Mouse (Mus musculus) hindbrain, embryonic 15.5 days (tissue): Measurements from ENCODE around the gene Zfp444. TPM values are rescaled to one million over a fixed set of nuclear protein-coding genes. Genes with fewer than 3 reads are reported as not detected.

Experiments
- ATAC-seq: fragments of 200-750 bp; cut with Nextera tagmentation; 2 replicates; pipeline ENCODE4 v1.8.0; 2017; ENCODE audit warnings: low read depth, moderate number of reproducible peaks, moderate TSS enrichment; ENCODE audit not compliant: low FRiP score
- H3K27ac ChIP-seq: fragments of 300-500 bp; sonication (generic); replicated peaks from 2 replicates; pipeline ENCODE4 v1.5.1; 2015; ENCODE audit warnings: mild to moderate bottlenecking, inconsistent platforms
- H3K27me3 ChIP-seq: fragments of 300-500 bp; sonication (generic); 2 replicates; pipeline ENCODE4 v1.6.1; 2015; ENCODE audit warnings: control low read depth, inconsistent platforms
- H3K36me3 ChIP-seq: fragments of 300-500 bp; sonication (generic); 2 replicates; pipeline ENCODE4 v1.6.1; 2015; ENCODE audit warnings: control low read depth, inconsistent platforms
- H3K4me1 ChIP-seq: fragments of 300-500 bp; sonication (generic); replicated peaks from 2 replicates; pipeline ENCODE4 v1.6.1; 2015; ENCODE audit warnings: control low read depth, inconsistent platforms
- H3K4me2 ChIP-seq: fragments of 300-500 bp; sonication (generic); 2 replicates; pipeline ENCODE4 v1.6.1; 2015; ENCODE audit warnings: moderate library complexity, mild to moderate bottlenecking, inconsistent platforms
- H3K4me3 ChIP-seq: fragments of 300-500 bp; sonication (generic); 2 replicates; pipeline ENCODE4 v1.5.1; 2015; ENCODE audit warnings: mild to moderate bottlenecking, inconsistent platforms
- H3K9ac ChIP-seq: fragments of 300-500 bp; sonication (generic); 2 replicates; pipeline ENCODE4 v1.6.1; 2015; ENCODE audit warnings: inconsistent platforms
- H3K9me3 ChIP-seq: fragments of 300-500 bp; sonication (generic); 2 replicates; pipeline ENCODE4 v1.6.1; 2016; ENCODE audit warnings: control low read depth, inconsistent platforms
- WGBS: fragments of 180-500 bp; shearing (Covaris S2); methylation state at CpG from one replicate; pipeline ENCODE4 v1.1.7; 2015; 5-methylcytosine and 5-hydroxymethylcytosine counted together
- polyA plus RNA-seq: library from polyadenylated mRNA; unstranded; fragments of >200 nt; fragmentation: Nextera tagmentation; extraction: Ambion mirVana; gene quantifications from 2 replicates; pipeline ENCODE4 v1.2.1, GENCODE M21; 2015

Zfp444 gene
- 87.8 and 90.1 TPM in 2 replicates for polyA plus RNA-seq

DNA sequence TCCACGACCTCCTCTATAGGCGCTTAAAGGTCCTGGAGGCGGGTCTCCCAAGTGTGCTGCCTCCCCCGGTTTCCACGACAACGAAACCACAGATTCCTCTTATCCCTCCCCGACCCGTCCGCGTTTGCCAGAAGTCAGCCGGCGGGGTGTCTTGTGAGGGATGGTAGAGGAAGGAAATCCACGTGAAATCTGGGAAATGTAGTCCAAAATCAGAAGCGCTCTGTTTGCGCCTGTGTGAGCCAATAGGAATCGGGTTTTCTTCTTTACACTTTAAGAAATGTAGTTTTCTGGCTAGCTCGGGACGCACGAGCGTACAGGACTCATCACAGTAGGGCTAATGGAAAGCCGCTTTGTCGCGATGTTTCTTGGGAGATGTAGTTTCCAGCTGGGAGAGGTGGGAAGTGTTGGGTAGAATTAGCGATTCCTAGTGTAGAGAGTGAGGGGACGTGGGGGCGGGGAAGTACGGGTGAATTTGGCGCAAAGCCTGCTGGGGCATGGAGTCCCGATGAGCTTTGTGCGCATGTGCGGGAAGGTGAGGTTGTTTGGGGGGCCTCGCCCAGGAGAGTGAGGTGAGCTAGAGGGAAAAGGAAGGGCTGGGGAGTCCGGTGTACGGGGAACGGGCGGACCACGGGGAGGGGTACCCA, at the start of gene Zfp444:
Gene Zfp444 (plus strand): TSS at position 221 of the 644 bp plus-strand sequence.
- no peaks in the 10 kb centered on the region for H3K9me3 ChIP-seq
- H3K9ac ChIP-seq: peak within 1 kb of the TSS; percentile 73
- peak within 1 kb of the TSS; percentile 92 for H3K27ac ChIP-seq
- H3K4me3 ChIP-seq: peak within 1 kb of the TSS; percentile 83
- peaks cover 4% of the 10 kb centered on the region; the same call in 1 of the 2 replicates for H3K36me3 ChIP-seq
- peak within 1 kb of the TSS; percentile 76 for H3K4me2 ChIP-seq
- no peaks in the 10 kb centered on the region for H3K27me3 ChIP-seq
- WGBS: under 1% methylated on average over 37 of the region's 37 CpGs
- peaks cover 16% of the 10 kb centered on the region for H3K4me1 ChIP-seq
- ATAC-seq: peak; percentile 97

DNA sequence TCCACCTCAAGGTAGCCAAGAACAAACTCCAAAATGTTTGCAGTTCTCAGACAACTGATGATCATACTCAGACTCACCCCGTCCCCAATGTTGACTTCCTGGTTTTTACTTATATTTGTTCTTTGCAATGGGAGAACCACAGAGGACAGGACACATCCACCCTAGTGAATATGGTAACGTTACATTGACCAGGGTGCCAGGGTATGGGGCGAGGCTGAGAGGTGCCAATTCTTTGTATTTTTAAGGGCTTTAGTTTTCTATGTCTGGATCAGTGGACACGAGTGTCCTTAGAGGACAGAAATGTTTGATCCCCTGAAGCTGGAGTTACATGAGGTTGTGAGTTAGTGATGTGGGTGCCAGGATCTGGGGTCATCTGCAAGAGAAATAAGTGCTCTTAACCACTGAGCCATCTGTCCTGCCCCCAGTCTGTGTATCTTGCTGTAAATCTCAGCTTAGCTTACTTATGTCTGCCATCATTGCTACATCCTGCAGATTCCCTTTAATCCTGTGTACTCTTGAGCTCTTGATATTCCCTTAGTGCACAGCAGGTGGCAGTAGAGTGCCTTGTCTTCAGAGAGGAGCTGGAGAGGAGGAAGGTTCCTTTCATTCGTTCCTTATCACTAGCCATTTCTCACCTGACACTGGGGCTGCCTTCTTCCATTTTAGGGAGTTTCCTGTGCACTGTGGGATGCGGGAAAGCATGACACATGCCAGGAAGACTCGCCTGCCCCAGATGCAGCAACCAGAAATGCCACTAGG, 45.2 kb upstream of the Zfp444 start:
- 39% methylated on average over 7 of the region's 7 CpGs for WGBS
- no peak overlapping the region; the same call in 1 of the 2 replicates for H3K27ac ChIP-seq
- no peak overlapping the region for H3K4me2 ChIP-seq
- H3K27me3 ChIP-seq: no peaks in the 10 kb centered on the region
- peak; percentile 73 for ATAC-seq
- peaks cover 6% of the 10 kb centered on the region for H3K36me3 ChIP-seq
- 0 out of 2 replicates have a peak, but pooled peaks cover 2% of the 10 kb centered on the region for H3K4me1 ChIP-seq
- H3K4me3 ChIP-seq: no peak overlapping the region
- no peak overlapping the region for H3K9ac ChIP-seq
- no peaks in the 10 kb centered on the region for H3K9me3 ChIP-seq

DNA sequence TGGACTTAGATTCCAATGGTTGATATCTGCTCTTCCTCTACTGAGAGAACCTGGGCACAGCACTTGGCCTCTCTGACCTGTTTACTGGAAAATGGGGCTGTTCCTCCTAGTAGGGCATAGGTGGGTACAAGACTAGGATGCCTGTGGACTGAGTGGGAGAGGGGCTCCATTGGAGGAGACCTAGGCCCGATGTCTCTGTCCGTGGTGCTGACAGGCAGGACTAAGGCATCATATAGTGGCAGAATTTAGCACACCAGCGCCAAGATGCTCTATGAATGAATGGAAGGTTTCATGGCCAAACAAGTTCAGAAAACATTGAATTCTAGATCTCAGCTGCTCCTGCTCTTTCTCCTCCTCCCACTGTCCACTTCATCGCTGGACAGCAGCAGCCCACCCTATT, 41.7 kb upstream of the Zfp444 start:
- WGBS: 59% methylated on average over 4 of the region's 4 CpGs
- H3K9ac ChIP-seq: no peak overlapping the region
- H3K27me3 ChIP-seq: no peaks in the 10 kb centered on the region
- no peak overlapping the region for H3K4me3 ChIP-seq
- H3K9me3 ChIP-seq: peaks cover 5% of the 10 kb centered on the region; the same call in 1 of the 2 replicates
- peaks cover 33% of the 10 kb centered on the region for H3K36me3 ChIP-seq
- no peak for ATAC-seq
- 0 out of 2 replicates have a peak, but pooled peaks cover 2% of the 10 kb centered on the region for H3K4me1 ChIP-seq
- no peak overlapping the region for H3K27ac ChIP-seq
- no peak overlapping the region for H3K4me2 ChIP-seq

DNA sequence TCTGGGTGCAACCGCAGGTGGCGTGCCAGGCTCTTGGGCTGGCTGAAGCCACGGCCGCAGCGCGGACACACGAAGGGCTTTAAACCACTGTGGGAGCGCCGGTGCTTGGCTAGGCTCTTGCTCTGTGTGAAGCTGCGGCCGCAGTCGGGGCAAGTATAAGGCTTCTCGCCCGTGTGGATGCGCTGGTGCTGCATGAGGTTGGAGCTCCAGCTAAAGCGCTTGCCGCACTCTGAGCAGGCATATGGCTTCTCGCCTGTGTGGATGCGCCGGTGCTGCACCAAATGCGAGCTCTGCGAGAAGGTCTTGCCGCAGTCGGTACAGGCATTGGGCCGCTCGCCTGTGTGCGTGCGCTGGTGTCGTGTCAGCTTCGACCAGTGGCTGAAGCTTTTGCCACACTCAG, 39.4 kb upstream of the Zfp444 start:
- WGBS: 82% methylated on average over 30 of the region's 30 CpGs
- Histone ChIP-seq H3K36me3 (peaks cover 33% of the 10 kb centered on the region), H3K27me3 (no peaks in the 10 kb centered on the region), H3K9me3 (peaks cover 5% of the 10 kb centered on the region; the same call in 1 of the 2 replicates), H3K4me1 (no peaks in the 10 kb centered on the region), H3K9ac (no peak overlapping the region), H3K27ac (no peak overlapping the region), H3K4me3 (no peak overlapping the region), H3K4me2 (no peak overlapping the region)
- no peak for ATAC-seq

DNA sequence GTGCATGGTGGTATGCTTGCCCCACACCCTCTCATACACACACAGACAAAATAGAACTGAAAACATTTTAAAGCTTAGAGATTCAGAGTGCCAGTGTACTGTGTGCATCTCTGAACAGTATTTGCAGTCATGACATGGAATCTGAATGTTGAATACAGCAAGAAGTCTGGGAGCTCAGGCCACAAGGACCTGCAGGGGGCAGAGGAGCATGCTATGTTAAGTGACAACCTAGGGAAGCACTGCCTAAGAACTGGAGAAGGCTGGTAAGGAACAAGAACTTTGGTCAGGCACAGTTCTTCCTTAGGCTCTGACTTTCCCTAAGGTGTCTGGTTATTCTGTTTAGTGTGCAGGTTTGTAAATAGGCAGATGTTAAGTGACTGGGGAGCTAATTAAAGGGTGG, 35.5 kb upstream of the Zfp444 start:
- H3K36me3 ChIP-seq: peaks cover 35% of the 10 kb centered on the region
- no peak overlapping the region for H3K27ac ChIP-seq
- no peaks in the 10 kb centered on the region for H3K27me3 ChIP-seq
- H3K4me3 ChIP-seq: no peak overlapping the region
- no peak overlapping the region for H3K4me2 ChIP-seq
- no peak overlapping the region for H3K9ac ChIP-seq
- no peak for ATAC-seq
- H3K4me1 ChIP-seq: no peaks in the 10 kb centered on the region
- H3K9me3 ChIP-seq: peaks cover 5% of the 10 kb centered on the region; the same call in 1 of the 2 replicates

DNA sequence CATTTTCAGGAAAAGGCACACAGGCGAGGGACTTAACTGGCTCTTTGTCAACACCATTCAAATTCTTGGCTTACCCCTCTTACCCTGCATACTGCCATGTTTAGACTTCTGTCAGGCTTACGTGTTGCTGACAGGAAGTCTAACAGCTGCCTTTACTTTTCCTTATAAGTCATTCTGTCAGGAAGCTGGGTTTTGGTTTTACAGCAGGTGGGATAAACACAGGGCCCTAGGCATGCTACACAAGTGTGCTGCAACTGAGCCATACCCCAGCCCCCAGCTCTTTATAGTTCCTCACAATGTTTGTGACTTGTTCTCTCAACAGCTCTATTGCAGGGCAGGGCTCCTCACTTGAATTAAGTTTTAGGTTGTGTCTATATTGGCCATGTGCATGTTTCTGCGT, 32.7 kb upstream of the Zfp444 start:
- ATAC-seq: no peak
- no peak overlapping the region for H3K9ac ChIP-seq
- H3K27ac ChIP-seq: no peak overlapping the region
- peaks cover 7% of the 10 kb centered on the region; the same call in 1 of the 2 replicates for H3K4me1 ChIP-seq
- H3K4me2 ChIP-seq: no peak overlapping the region
- H3K27me3 ChIP-seq: no peaks in the 10 kb centered on the region
- 82% methylated on average over 3 of the region's 3 CpGs for WGBS
- H3K9me3 ChIP-seq: no peaks in the 10 kb centered on the region
- H3K4me3 ChIP-seq: no peak overlapping the region
- peaks cover 13% of the 10 kb centered on the region; the same call in 1 of the 2 replicates for H3K36me3 ChIP-seq

DNA sequence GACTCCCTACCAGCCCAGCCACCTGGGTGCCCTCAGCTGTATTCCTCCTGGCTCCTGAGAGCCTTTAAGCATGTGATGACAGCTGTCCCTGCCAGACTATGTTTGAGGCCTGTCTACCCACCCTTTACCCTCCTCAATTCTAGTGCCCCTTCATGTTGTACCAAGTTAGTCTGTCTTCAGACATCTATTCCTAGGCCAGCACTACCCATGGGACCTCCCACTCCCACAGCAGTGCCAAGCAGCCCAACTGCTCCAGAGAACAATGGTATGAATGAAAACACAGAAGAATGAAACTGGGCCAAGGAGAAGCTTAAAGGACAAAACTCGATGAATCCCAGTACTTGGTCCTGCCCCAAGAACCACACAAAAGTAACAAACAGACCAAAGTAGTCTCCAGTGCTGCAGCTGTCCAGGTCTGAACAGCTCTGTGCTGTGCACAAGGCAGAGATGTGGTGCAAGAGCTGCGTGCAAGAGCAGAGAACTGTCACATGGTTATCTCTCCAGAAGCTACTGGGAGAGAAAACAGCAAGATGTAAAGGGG, 28.0 kb upstream of the Zfp444 start:
- peak; percentile 73 for ATAC-seq
- Histone ChIP-seq H3K36me3 (peaks cover 8% of the 10 kb centered on the region; the same call in 1 of the 2 replicates), H3K9ac (no peak overlapping the region), H3K27ac (peak overlapping the region; percentile 42), H3K4me2 (no peak overlapping the region), H3K27me3 (no peaks in the 10 kb centered on the region), H3K9me3 (no peaks in the 10 kb centered on the region), H3K4me3 (no peak overlapping the region), H3K4me1 (peaks cover 48% of the 10 kb centered on the region)
- 68% methylated on average over 2 of the region's 2 CpGs for WGBS

DNA sequence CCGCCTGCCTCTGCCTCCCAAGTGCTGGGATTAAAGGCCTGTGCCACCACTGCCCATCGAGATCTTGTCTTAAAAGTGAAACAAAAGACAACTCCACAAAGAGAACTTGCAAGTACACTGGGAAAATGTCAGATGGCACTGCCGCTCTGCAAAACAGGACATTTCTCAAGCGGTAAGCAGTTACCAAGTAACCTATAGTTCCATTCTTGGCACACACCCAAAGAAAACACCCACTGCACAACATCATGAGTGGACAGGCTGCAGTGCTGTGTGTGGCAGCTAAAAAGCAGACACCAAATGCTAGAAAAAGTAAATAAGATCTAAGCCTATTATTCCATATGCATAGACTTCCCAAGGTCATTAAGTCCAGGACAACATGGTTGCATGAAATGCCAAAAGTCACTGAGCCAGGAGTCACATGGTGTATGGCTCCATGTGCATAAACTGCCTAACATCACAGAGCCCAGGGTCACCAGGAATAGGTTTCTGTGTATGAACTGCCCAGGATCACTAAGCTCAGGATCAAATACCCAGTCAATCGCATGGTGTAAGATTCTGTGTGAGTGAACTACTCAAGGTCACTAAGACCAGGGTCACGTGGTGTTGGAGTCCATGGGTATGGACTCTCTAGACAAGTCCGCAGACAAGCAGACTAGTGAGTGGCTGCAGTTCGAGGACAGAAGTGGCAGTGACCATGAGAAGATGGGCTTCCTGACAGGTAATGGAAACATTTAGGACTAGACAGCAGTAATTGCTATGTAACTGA, 26.4 kb upstream of the Zfp444 start:
- Histone ChIP-seq H3K9me3 (no peaks in the 10 kb centered on the region), H3K36me3 (peaks cover 8% of the 10 kb centered on the region; the same call in 1 of the 2 replicates), H3K4me3 (no peak overlapping the region), H3K27me3 (no peaks in the 10 kb centered on the region), H3K9ac (no peak overlapping the region), H3K4me1 (peaks cover 51% of the 10 kb centered on the region), H3K4me2 (no peak overlapping the region), H3K27ac (0 out of 2 replicates have a peak overlapping the region, but pooled peaks have one; percentile 20)
- ATAC-seq: no peak
- WGBS: 78% methylated on average over 8 of the region's 8 CpGs

DNA sequence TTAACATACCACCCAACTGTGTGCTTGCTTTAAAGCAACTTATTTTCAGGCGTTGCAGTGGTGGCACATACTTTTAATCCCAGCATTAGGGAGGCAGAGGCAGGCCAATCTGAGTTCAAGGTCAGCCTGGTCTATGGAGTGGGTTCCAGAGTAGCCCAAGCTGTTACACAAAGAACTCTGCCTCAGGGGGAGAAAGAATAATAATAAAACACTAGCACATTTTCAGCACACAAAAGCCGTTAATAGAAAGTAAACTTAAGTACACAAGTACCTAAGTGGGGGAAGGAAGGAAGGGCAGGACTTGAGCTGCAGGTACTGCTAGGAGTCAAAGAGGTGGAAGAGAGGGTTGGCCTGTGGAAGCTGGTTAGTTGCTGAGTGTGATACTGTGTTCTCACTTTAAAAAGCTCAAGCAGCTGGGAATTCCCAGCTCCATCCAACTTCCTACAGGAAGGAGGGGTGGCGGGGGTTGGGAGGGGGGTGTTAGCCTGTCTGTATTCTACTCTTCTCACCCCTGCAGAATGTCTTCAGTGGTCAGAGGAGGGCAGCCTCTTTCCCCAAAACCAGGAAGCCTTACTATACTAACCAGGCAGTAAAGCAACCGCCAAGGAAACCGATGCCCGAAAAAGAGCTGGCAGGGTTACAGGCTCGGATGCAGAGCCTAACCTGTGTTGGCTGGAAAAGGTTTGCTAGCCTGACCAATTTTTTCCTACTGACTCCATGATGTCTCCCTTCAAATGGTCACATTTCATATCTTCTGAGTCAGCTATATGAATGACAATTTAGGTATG, 25.6 kb upstream of the Zfp444 start:
- no peak overlapping the region for H3K9ac ChIP-seq
- H3K9me3 ChIP-seq: no peaks in the 10 kb centered on the region
- H3K4me1 ChIP-seq: peaks cover 51% of the 10 kb centered on the region
- peaks cover 7% of the 10 kb centered on the region; the same call in 1 of the 2 replicates for H3K36me3 ChIP-seq
- 0 out of 2 replicates have a peak overlapping the region, but pooled peaks have one; percentile 20 for H3K27ac ChIP-seq
- H3K4me2 ChIP-seq: no peak overlapping the region
- WGBS: 88% methylated on average over 7 of the region's 7 CpGs
- no peak overlapping the region for H3K4me3 ChIP-seq
- ATAC-seq: no peak
- H3K27me3 ChIP-seq: no peaks in the 10 kb centered on the region

DNA sequence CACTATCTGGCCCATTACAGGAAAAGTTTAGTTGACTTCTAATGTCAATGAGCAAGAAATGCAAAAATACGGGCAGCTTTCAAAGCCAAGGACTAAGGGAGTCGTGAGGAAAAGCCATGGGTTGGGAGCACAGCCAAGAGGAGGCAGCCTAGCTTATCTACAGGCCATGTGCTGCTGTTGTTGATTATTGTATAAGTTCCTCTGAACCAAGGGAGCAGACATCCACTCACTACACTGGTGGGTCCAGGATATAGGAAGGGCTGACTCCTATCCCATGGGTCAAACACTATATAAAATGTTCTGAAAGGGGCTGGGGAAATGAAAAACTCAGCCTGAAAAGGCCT, 25.1 kb upstream of the Zfp444 start:
- H3K4me3 ChIP-seq: no peak overlapping the region
- peaks cover 51% of the 10 kb centered on the region for H3K4me1 ChIP-seq
- H3K27me3 ChIP-seq: no peaks in the 10 kb centered on the region
- ATAC-seq: no peak
- H3K27ac ChIP-seq: no peak overlapping the region
- H3K4me2 ChIP-seq: no peak overlapping the region
- H3K36me3 ChIP-seq: peaks cover 2% of the 10 kb centered on the region; the same call in 1 of the 2 replicates
- no peak overlapping the region for H3K9ac ChIP-seq
- WGBS: 62% methylated on average over 2 of the region's 2 CpGs
- H3K9me3 ChIP-seq: no peaks in the 10 kb centered on the region

DNA sequence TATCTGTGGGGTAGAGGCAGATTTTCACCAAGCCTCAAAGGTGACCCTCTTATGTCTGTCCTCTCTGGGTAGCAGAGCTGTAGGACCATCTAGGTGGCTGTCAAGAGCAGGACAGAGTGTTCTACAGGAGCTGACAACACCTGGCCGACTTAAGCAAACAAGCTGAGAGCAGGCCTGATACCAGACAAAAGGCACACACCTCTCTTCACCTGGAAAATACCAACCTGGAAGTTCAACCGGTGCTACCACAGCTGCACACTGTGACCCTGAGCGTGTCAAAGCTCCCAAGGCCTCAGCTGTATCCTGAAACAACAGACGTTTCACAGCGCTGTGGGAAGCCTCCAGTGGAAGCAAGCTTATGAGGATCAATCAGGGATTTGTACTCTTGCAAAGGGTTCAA, 24.3 kb upstream of the Zfp444 start:
- Histone ChIP-seq H3K4me1 (peaks cover 53% of the 10 kb centered on the region), H3K36me3 (no peaks in the 10 kb centered on the region), H3K9ac (no peak overlapping the region), H3K9me3 (no peaks in the 10 kb centered on the region), H3K27me3 (no peaks in the 10 kb centered on the region), H3K4me3 (no peak overlapping the region), H3K27ac (no peak overlapping the region), H3K4me2 (no peak overlapping the region)
- 85% methylated on average over 5 of the region's 5 CpGs for WGBS
- no peak for ATAC-seq
